Mouse (Mus musculus): ENCODE data around the gene 1700086D15Rik. TPM values are rescaled to one million over a fixed set of nuclear protein-coding genes. Genes with fewer than 3 reads are reported as not detected.

Gene 1700086D15Rik
- total RNA-seq, 1 experiment, result 1.1 TPM

DNA sequence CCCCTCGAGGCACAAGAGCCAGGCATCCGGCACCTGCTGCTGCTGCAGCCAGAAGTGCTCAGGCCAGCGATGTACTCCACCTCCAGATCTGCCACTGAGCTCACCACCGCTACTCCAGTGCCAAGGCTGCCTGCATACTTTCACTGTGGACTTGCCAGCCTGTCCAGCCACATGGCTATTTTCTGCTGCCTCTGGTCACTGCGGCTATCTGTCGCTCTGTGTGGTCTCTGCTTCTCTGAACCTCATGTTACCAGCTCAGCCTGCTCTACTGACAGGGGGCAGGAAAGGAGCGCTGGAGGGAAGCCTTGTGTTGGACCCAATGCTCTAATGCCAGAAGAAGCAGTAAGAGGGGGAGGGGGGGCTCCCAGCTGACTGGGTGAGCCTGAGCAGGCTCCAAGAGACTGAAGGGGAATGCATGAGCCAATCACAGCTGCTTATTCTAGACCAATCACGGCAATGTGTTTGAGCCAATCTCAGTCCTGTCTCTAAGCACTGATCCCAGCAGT, 34.7 kb downstream of the 1700086D15Rik start:
- TF ChIP-seq CHD2 (IDR thresholded peaks at IDR 0.05; ENCODE audit: low read depth, low read length), result no peak
- TF ChIP-seq ZC3H11A (IDR thresholded peaks at IDR 0.05; ENCODE audit: borderline replicate concordance, low read depth, low read length), result no peak
- TF ChIP-seq MAFK (IDR thresholded peaks at IDR 0.05; ENCODE audit: insufficient read depth, low read depth, low read length), result no peak
- TF ChIP-seq ZNF384 (IDR thresholded peaks at IDR 0.05; ENCODE audit: low read depth, low read length), result no peak
- no peak for TF ChIP-seq HCFC1 (IDR thresholded peaks at IDR 0.05; ENCODE audit: borderline replicate concordance, insufficient read depth, low read length)
- in situ Hi-C loops (cut with MboI; ENCODE audit: low sequenced_read_pairs in 2 of 2, unreplicated experiment in 2 of 2), result no loop called here
- H3K9ac ChIP-seq (ENCODE audit: insufficient read depth, low read depth, low read length, poor library complexity, severe bottlenecking), result no peak overlapping the region

DNA sequence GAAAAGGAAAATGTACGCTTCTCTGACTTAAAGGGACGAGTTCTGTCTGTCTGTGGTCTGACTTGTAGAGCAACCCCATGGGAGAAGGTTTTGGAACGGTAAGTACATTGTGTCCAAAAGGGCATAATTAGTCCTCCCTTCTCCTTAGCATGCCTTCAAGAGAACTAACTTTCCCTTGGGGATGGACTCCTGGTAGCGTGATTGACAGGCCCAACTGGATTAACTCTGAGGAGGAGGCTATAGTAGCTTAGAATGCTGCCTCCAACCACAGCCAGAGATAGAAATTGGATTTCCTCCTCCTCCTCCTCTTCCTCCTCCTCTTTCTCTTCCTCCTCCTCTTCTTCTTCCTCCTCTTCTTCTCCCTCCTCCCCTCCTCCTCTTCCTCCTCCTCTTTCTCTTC, 39.4 kb downstream of the 1700086D15Rik start:
- in situ Hi-C loops (cut with MboI; ENCODE audit: low sequenced_read_pairs in 2 of 2, unreplicated experiment in 2 of 2), result no loop called here
- TF ChIP-seq ZNF384 (IDR thresholded peaks at IDR 0.05; ENCODE audit: low read depth, low read length) (no peak), HCFC1 (IDR thresholded peaks at IDR 0.05; ENCODE audit: borderline replicate concordance, insufficient read depth, low read length) (no peak), MAFK (IDR thresholded peaks at IDR 0.05; ENCODE audit: insufficient read depth, low read depth, low read length) (no peak), ZC3H11A (IDR thresholded peaks at IDR 0.05; ENCODE audit: borderline replicate concordance, low read depth, low read length) (no peak), CHD2 (IDR thresholded peaks at IDR 0.05; ENCODE audit: low read depth, low read length) (no peak)
- Histone ChIP-seq H3K36me3 (ENCODE audit: control insufficient read depth, insufficient read depth, low read length, poor library complexity, severe bottlenecking) (no peaks in the 10 kb centered on the region; the same call in 1 of the 2 replicates), H3K9ac (ENCODE audit: insufficient read depth, low read depth, low read length, poor library complexity, severe bottlenecking) (no peak overlapping the region), H3K4me3 (ENCODE audit: insufficient read depth in 1 of 2, low read depth in 1 of 2, low read length in 2 of 2, poor library complexity in 1 of 2, severe bottlenecking in 1 of 2) (no peak overlapping the region), H3K27ac (ENCODE audit: insufficient read depth, low read depth, low read length, poor library complexity, severe bottlenecking) (no peak overlapping the region), H3K4me1 (ENCODE audit: control insufficient read depth in 2 of 2, insufficient read depth in 2 of 2, low read length in 2 of 2, poor library complexity in 1 of 2) (peaks cover 0 to under 1% of the 10 kb centered on the region in 2 experiments; a peak in 1 of 4 replicates), H3K9me3 (ENCODE audit: control insufficient read depth, insufficient read depth, low read depth, low read length) (no peaks in the 10 kb centered on the region)
- DNase-seq (ENCODE audit: low read depth, low spot score), result no peak

More for the DNA sequence above, 34.7 kb downstream of the 1700086D15Rik start:
- H3K4me3 ChIP-seq (ENCODE audit: insufficient read depth in 1 of 2, low read depth in 1 of 2, low read length in 2 of 2, poor library complexity in 1 of 2, severe bottlenecking in 1 of 2), result no peak overlapping the region
- H3K27ac ChIP-seq (ENCODE audit: insufficient read depth, low read depth, low read length, poor library complexity, severe bottlenecking), result no peak overlapping the region
- no peaks in the 10 kb centered on the region; the same call in 1 of the 2 replicates for H3K36me3 ChIP-seq (ENCODE audit: control insufficient read depth, insufficient read depth, low read length, poor library complexity, severe bottlenecking)
- H3K4me1 ChIP-seq (ENCODE audit: control insufficient read depth in 2 of 2, insufficient read depth in 2 of 2, low read length in 2 of 2, poor library complexity in 1 of 2), result peaks cover 10 to 17% of the 10 kb centered on the region in 2 experiments
- no peaks in the 10 kb centered on the region for H3K9me3 ChIP-seq (ENCODE audit: control insufficient read depth, insufficient read depth, low read depth, low read length)
- DNase-seq (ENCODE audit: low read depth, low spot score), result no peak

DNA sequence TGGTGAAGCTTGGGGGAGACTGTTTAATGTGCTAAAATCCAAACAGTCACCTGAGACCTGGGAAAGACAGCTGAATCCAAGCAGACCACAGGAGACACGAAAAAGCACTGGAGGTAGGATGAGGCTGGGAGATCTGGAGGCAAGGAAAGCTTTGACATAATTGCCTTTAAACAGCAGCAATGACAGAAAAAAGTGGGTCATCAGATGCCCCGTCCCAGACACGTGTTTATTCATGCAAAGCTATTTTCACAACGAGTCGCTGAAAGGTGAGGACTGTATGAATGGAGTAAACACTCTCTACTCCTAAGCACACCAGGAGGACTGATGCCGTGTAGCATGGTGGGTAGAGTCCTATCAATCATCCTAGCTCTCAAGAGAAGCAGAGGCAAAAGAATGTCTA, 43.9 kb downstream of the 1700086D15Rik start:
- Histone ChIP-seq H3K27ac (ENCODE audit: insufficient read depth, low read depth, low read length, poor library complexity, severe bottlenecking) (no peak overlapping the region), H3K4me1 (ENCODE audit: control insufficient read depth in 2 of 2, insufficient read depth in 2 of 2, low read length in 2 of 2, poor library complexity in 1 of 2) (peaks cover 6% of the 10 kb centered on the region in 2 experiments; a peak in 3 of 4 replicates), H3K36me3 (ENCODE audit: control insufficient read depth, insufficient read depth, low read length, poor library complexity, severe bottlenecking) (no peaks in the 10 kb centered on the region), H3K9ac (ENCODE audit: insufficient read depth, low read depth, low read length, poor library complexity, severe bottlenecking) (no peak overlapping the region), H3K9me3 (ENCODE audit: control insufficient read depth, insufficient read depth, low read depth, low read length) (no peaks in the 10 kb centered on the region), H3K4me3 (ENCODE audit: insufficient read depth in 1 of 2, low read depth in 1 of 2, low read length in 2 of 2, poor library complexity in 1 of 2, severe bottlenecking in 1 of 2) (no peak overlapping the region)
- no peak for DNase-seq (ENCODE audit: low read depth, low spot score)
- TF ChIP-seq CHD2 (IDR thresholded peaks at IDR 0.05; ENCODE audit: low read depth, low read length) (no peak), ZNF384 (IDR thresholded peaks at IDR 0.05; ENCODE audit: low read depth, low read length) (no peak), HCFC1 (IDR thresholded peaks at IDR 0.05; ENCODE audit: borderline replicate concordance, insufficient read depth, low read length) (no peak), MAFK (IDR thresholded peaks at IDR 0.05; ENCODE audit: insufficient read depth, low read depth, low read length) (no peak), ZC3H11A (IDR thresholded peaks at IDR 0.05; ENCODE audit: borderline replicate concordance, low read depth, low read length) (no peak)
- in situ Hi-C loops (cut with MboI; ENCODE audit: low sequenced_read_pairs in 2 of 2, unreplicated experiment in 2 of 2), result no loop called here

DNA sequence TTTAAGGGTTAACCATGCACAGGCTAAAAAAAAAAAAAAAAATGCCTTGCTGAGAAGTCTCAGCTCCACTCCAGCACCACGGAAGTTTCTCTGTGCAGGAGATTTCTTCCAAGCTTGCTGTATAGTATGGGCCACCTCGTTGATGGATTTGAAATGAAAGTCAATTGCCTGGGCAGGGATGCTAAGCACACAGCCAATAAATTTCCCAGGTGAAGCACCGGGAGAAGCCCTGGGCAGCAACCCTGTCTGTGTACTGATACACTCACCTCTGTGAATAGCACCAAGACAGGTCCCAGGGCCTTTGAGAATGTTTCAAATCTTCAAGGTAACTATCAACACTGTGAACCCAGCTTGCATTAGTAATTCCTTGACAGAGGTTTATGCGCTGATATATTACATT, 47.6 kb downstream of the 1700086D15Rik start:
- Histone ChIP-seq H3K36me3 (ENCODE audit: control insufficient read depth, insufficient read depth, low read length, poor library complexity, severe bottlenecking) (no peaks in the 10 kb centered on the region; the same call in 1 of the 2 replicates), H3K4me3 (ENCODE audit: insufficient read depth in 1 of 2, low read depth in 1 of 2, low read length in 2 of 2, poor library complexity in 1 of 2, severe bottlenecking in 1 of 2) (no peak overlapping the region), H3K4me1 (ENCODE audit: control insufficient read depth in 2 of 2, insufficient read depth in 2 of 2, low read length in 2 of 2, poor library complexity in 1 of 2) (peaks cover 13 to 22% of the 10 kb centered on the region in 2 experiments), H3K27ac (ENCODE audit: insufficient read depth, low read depth, low read length, poor library complexity, severe bottlenecking) (no peak overlapping the region), H3K9me3 (ENCODE audit: control insufficient read depth, insufficient read depth, low read depth, low read length) (no peaks in the 10 kb centered on the region), H3K9ac (ENCODE audit: insufficient read depth, low read depth, low read length, poor library complexity, severe bottlenecking) (no peak overlapping the region; the same call in 1 of the 2 replicates)
- in situ Hi-C loops (cut with MboI; ENCODE audit: low sequenced_read_pairs in 2 of 2, unreplicated experiment in 2 of 2), result no loop called here
- TF ChIP-seq ZNF384 (IDR thresholded peaks at IDR 0.05; ENCODE audit: low read depth, low read length) (peak; percentile 65; the same call in 1 of the 2 replicates), HCFC1 (IDR thresholded peaks at IDR 0.05; ENCODE audit: borderline replicate concordance, insufficient read depth, low read length) (no peak)
- no peak for DNase-seq (ENCODE audit: low read depth, low spot score)

DNA sequence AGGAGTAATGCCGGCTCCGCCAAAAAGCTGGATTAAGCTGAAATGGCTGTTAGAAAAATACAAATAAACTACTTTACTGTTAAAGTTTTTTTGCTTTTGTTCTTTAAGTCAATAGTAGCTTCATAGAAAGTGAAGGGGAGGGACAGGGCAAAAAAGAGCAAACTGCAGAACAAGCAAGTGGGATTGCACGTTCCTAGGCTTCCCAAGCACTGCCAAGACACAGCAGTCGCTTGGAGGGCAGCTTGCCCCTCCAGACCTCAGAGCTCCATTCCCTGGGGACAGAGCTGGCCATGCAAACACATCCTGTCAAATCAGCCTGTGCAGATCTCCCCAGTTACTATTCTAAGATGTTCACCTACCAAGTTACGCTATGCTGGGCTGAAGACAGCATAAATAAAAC, 48.0 kb downstream of the 1700086D15Rik start:
- peaks cover 13 to 22% of the 10 kb centered on the region in 2 experiments for H3K4me1 ChIP-seq (ENCODE audit: control insufficient read depth in 2 of 2, insufficient read depth in 2 of 2, low read length in 2 of 2, poor library complexity in 1 of 2)
- H3K27ac ChIP-seq (ENCODE audit: insufficient read depth, low read depth, low read length, poor library complexity, severe bottlenecking), result no peak overlapping the region
- H3K4me3 ChIP-seq (ENCODE audit: insufficient read depth in 1 of 2, low read depth in 1 of 2, low read length in 2 of 2, poor library complexity in 1 of 2, severe bottlenecking in 1 of 2), result no peak overlapping the region
- TF ChIP-seq MAFK (IDR thresholded peaks at IDR 0.05; ENCODE audit: insufficient read depth, low read depth, low read length) (no peak), CHD2 (IDR thresholded peaks at IDR 0.05; ENCODE audit: low read depth, low read length) (no peak), ZC3H11A (IDR thresholded peaks at IDR 0.05; ENCODE audit: borderline replicate concordance, low read depth, low read length) (no peak), HCFC1 (IDR thresholded peaks at IDR 0.05; ENCODE audit: borderline replicate concordance, insufficient read depth, low read length) (no peak), ZNF384 (IDR thresholded peaks at IDR 0.05; ENCODE audit: low read depth, low read length) (no peak)
- H3K36me3 ChIP-seq (ENCODE audit: control insufficient read depth, insufficient read depth, low read length, poor library complexity, severe bottlenecking), result no peaks in the 10 kb centered on the region; the same call in 1 of the 2 replicates
- no peak overlapping the region for H3K9ac ChIP-seq (ENCODE audit: insufficient read depth, low read depth, low read length, poor library complexity, severe bottlenecking)
- no peak for DNase-seq (ENCODE audit: low read depth, low spot score)
- in situ Hi-C loops (cut with MboI; ENCODE audit: low sequenced_read_pairs in 2 of 2, unreplicated experiment in 2 of 2), result no loop called here
- no peaks in the 10 kb centered on the region for H3K9me3 ChIP-seq (ENCODE audit: control insufficient read depth, insufficient read depth, low read depth, low read length)
